Mouse (Mus musculus) ovary, adult 18-20 months (tissue): ENCODE data around the gene Eps8l2.

Experiments
- DNase-seq: peaks from one replicate; pipeline ENCODE4 v3.0.0; 2022; ENCODE audit warnings: low spot score, mixed read lengths

Gene Eps8l2

GRCm38 (mm10) chr7:141338576-141339131, at the start of gene Eps8l2:
TSS of gene Eps8l2 (plus strand) at chr7:141338880.
- DNase-seq, result no peak

GRCm38 (mm10) chr7:141291921-141292582, 46.6 kb upstream of the Eps8l2 start, which contains the start of gene Drd4:
TSS of gene Drd4 (plus strand) at chr7:141292006.
- DNase-seq, result no peak

GRCm38 (mm10) chr7:141292583-141293388, 45.9 kb upstream of the Eps8l2 start:
- no peak for DNase-seq

GRCm38 (mm10) chr7:141293852-141294471, 44.7 kb upstream of the Eps8l2 start:
- no peak for DNase-seq

GRCm38 (mm10) chr7:141294479-141294878, 44.2 kb upstream of the Eps8l2 start:
- DNase-seq, result no peak

GRCm38 (mm10) chr7:141297926-141298650, 40.6 kb upstream of the Eps8l2 start:
- DNase-seq, result no peak

- DNase-seq, result no peak
Observed at GRCm38 (mm10) chr7:141299175-141299574, 39.5 kb upstream of the Eps8l2 start.

GRCm38 (mm10) chr7:141301386-141301785, 37.3 kb upstream of the Eps8l2 start:
- no peak for DNase-seq

GRCm38 (mm10) chr7:141302702-141303268, 35.9 kb upstream of the Eps8l2 start:
- no peak for DNase-seq

- DNase-seq, result no peak
Observed at GRCm38 (mm10) chr7:141304537-141304936, 34.1 kb upstream of the Eps8l2 start.

GRCm38 (mm10) chr7:141314416-141314815, 24.3 kb upstream of the Eps8l2 start:
- DNase-seq, result no peak

- DNase-seq, result no peak
Observed at GRCm38 (mm10) chr7:141315076-141315475, 23.6 kb upstream of the Eps8l2 start.

GRCm38 (mm10) chr7:141315974-141316373, 22.7 kb upstream of the Eps8l2 start:
- DNase-seq, result no peak

- no peak for DNase-seq
Observed at GRCm38 (mm10) chr7:141317619-141318132, 21.0 kb upstream of the Eps8l2 start.

GRCm38 (mm10) chr7:141319446-141319845, 19.2 kb upstream of the Eps8l2 start:
- DNase-seq, result no peak

- DNase-seq, result no peak
Observed at GRCm38 (mm10) chr7:141324686-141325085, 14.0 kb upstream of the Eps8l2 start.

GRCm38 (mm10) chr7:141326546-141327446, 11.9 kb upstream of the Eps8l2 start:
- DNase-seq, result no peak

GRCm38 (mm10) chr7:141327469-141328372, 11.0 kb upstream of the Eps8l2 start, which contains the start of the genes Deaf1 and Tmem80:
TSS of gene Deaf1 (minus strand) at chr7:141327690.
TSS of gene Tmem80 (plus strand) at chr7:141327739.
- DNase-seq, result peak; percentile 98
